Mouse (Mus musculus) urinary bladder, adult 18-20 months (tissue): Measurements from ENCODE around the gene Olfr284.

Experiments
- DNase-seq, 2 experiments: peaks; one replicate each; pipeline ENCODE4 v3.0.0; 2022; ENCODE audit warnings: low spot score in 2 of 2, mixed read lengths in 2 of 2

The Olfr284 gene

DNA sequence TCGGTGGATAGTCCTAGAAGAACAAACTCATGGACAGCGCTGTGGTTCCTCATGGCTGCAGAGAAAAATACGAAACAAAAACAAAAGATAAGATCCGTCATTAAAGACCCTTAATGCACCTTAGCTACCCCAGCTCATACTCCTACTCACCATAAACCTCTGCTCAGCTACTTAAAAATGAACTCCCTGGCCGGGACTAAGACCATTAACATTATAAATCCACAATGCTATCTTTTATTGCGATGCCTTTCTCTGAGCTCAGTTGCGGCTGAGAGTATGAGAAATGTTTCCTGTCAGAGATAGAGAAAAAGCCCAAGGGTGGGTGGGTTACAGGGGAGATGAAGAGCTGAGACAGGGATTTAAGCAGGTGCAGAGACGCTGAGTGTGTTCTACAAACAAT is at the start of gene Olfr284:
Olfr284 (minus strand) TSS at position 101 of the 400 bp plus-strand sequence.
- DNase-seq = no peak

GRCm38 (mm10) chr15:98389796-98390195 is 49.0 kb upstream of the Olfr284 start:
- DNase-seq = peak; percentile 49 to 66

GRCm38 (mm10) chr15:98387621-98388020 is 46.8 kb upstream of the Olfr284 start:
- DNase-seq = no peak

GRCm38 (mm10) chr15:98380846-98381245 is 40.1 kb upstream of the Olfr284 start, which contains the start of gene Olfr283:
Olfr283 (minus strand) TSS chr15:98380946.
- no peak for DNase-seq

GRCm38 (mm10) chr15:98378209-98378608 is 37.4 kb upstream of the Olfr284 start:
- no peak for DNase-seq

DNA sequence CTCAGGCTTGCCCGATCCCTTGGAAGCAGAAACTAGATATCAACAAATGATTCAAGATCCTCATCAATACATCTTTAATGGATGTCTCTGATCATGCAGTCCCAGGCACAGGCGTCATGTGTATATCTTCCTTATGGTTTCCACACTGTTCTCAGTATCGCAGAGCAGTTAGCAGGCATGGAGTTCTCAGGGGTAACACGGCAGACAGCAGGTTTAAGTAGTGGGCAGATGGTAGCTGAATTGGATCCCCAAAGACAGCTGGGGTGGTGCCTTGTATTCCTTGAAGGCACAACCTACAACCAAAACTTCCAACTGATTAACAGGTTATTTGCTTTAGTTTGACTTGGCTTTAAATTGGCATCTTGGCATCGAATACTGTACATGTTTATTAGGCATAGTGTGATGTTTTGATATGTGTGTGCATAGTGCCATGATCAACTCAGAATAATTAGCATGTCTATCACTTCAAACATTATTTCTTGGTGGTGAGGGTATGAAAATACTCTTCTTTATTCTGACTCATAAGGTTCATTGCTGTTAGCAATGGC is 23.5 kb downstream of the Olfr284 start, which contains the start of gene Olfr285:
Olfr285 (minus strand) TSS at position 177 of the 548 bp plus-strand sequence.
- no peak for DNase-seq

- DNase-seq = no peak
Observed at GRCm38 (mm10) chr15:98315703-98316102, 25.1 kb downstream of the Olfr284 start.

DNA sequence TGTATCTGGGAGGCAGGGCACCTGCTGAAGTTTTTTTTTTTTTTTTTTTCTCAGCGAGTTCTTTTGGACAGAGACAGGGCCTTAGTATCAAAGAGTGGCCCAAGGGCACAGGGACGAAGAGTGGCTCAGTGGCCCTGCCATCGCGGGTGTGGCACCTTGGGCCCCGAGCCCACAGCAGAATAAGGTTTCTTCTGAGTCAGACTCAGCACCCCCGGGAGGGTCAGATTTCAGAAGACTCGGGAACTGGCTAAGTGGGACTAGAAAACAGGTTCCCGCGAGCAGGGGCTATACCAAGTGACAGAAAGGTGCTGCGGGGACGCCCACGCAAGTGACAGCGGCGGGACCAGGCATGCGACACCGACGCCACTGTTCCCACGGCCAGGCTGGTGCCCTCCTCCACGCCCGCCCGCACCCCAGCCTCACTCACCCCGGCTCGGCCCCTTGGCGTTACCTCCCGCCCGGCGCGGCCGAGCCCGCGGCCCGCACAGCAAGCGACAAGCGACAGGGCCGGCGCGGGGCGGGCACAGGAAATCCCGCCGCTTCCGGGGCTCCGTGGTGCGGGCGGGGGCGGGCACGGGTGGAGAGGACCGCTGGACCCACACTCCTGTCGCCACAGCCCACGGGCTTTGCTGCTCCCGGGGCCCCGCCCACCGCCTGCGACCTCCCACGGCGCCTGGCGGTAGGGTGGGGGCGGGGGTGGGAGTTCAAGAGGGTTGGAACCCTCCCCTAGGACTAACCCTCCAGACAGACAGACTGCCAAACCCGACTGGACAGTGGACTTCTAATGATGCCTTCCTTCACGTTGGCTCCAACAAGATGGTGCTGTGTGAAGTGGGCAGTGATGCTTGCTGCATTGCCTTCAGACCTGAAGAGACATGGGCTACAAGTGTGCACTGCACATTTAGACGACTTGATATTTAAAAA is 44.9 kb downstream of the Olfr284 start, which contains the start of gene Zfp641:
Zfp641 (minus strand) TSS at position 534 of the 924 bp plus-strand sequence.
- DNase-seq = peak; percentile 10 to 50

- no peak for DNase-seq
Observed at GRCm38 (mm10) chr15:98293651-98294050, 47.1 kb downstream of the Olfr284 start.
